Mouse (Mus musculus) Muller cell, postnatal 12 days (primary cell): ENCODE measurements at regions not wholly inside any gene's neighbourhood (a gene's known extent, or its start where the extent isn't known, plus 50 kb on each side); places are given as distances from the start of the nearest gene placed in this dataset.
A peak's percentile ranks its signal among the peaks of the same experiment; 100 is the strongest.

Experiments used
- DNase-seq: peaks from one replicate; pipeline ENCODE4 v3.0.0-alpha.2; 2015; ENCODE audit errors: inconsistent ontology term

DNA sequence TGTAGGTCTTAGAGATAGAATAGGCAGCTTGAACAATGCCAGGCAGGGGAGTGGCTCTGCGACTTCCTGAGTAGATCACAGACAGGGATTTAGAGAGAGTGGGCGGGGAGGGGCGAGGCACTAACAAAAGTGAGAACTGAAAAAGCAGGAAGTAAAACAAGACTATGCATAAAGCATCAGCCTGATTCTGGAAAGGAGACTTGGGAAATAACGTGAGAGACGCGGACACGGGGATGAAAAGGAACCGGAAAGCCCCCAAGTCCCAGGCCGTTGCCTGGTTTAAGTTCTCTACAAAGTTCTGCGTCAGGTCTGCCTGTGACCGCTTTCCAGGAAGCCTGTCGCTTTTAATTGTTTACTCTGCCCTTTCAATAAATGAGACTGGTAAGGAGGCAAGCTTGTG lies 86.3 kb downstream of the D16Ertd472e start:
- DNase-seq = peak; percentile 49

DNA sequence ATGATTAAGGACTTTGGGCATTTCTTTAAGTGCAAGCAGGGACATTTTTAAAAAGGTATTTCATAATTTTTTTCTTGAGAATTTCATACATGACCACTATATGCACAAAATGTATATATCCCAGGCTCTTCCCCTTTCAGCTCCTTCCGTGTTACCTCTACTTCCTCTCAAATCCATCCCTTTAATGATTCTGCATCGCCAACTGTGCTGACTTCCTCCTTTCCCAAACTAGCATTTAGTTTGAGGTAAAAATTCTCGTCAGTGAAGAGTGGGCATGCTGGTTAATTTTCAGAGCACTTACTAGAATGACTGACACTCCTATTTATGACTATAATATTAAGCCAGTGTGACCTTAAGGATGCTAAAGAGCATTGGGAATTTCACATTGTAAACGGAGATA lies 86.9 kb downstream of the D16Ertd472e start:
- DNase-seq = no peak

DNA sequence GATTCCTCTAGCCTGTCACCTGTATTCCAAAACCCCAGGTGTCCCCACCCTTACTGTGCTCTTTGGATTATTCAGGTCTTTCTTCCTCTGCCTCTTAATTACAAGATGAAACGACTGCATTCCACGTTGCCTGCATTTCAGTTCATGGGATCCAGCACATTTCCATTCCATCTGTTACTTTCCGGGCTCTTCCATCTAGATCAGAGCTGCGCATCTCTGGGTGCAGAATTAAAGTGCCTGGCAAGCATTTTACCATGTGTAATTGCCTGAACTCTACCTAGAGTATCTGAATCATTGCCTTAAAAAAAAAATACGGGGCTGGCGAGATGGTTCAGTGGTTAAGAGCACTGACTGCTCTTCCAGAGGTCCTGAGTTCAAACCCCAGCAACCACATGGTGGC lies 90.0 kb downstream of the D16Ertd472e start:
- no peak for DNase-seq

DNA sequence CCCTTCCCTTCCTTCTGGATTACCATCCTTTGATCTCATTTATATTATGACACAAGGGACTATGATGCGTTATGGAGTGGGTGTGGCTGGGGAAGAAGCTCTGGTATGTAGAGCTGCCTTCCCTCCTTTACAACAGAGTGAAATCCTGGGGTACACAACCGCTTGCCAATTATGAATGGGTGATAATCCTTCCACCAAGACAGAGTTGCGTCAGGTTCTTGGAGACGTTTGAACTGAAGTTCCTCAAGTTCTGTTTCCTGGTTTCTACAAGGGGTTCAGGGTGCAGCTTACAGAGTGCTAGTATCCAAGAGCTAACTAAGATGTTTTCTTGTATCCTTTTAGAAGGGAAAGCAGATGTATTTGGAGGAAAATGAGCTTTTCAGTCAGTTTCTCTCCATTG lies 92.2 kb downstream of the D16Ertd472e start:
- no peak for DNase-seq

DNA sequence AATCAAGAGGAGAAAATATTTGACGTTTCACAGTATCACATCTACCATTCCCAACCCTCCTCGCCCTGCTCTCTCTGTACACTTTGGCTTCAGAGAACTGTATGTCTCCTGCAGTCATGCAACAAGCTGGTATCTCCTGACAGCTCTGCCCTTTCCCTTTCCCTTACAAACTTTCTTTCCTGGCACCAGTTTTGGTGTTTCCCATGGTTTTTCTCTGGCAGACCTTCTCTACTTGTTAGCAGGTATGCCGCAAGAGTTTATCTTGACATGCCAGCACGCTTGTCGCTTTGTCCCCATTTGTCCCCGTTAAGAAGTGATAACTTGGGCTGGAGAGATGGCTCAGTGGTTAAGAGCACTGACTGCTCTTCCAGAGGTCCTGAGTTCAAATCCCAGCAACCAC lies 94.9 kb downstream of the D16Ertd472e start:
- DNase-seq = no peak

DNA sequence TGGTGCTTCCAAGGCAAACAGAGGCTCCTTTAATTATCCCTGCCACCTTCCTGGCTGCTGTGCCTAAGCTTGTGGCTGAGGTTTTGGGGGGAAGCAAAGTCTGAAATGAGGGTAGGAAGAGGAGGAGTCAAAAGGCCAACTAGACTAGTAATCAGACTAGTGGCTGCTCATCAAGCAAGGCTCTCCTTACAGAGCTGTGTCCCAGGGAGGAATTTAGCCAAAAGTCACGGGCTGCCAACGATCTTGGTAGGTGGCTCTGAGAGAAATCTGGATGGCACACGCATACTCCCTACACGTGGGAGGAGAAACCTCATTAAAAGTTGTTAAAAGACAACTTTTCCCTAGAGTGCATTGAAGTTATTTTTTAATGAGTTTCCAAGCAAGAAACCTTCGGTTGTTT lies 95.4 kb downstream of the D16Ertd472e start:
- peak; percentile 22 for DNase-seq

DNA sequence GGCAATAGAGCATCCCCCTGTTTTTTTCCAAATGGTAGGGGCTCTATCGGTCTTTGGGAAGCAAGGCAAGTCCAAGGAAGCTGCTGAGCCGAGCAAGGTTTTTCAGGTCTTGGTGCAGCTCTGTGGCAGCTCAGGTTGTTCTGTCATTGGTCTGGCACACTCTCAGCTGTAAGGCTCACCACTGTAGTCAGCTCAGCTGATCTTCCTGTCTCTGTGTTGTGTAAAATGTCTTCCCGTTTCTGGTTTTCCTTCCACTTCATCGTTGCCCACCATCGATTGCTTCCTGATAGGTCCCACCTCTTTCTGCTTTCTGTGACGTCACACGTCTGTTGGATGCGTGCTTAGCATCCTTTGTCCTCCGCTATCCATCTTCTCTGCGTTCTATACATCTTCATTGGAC lies 96.2 kb downstream of the D16Ertd472e start:
- DNase-seq = no peak

DNA sequence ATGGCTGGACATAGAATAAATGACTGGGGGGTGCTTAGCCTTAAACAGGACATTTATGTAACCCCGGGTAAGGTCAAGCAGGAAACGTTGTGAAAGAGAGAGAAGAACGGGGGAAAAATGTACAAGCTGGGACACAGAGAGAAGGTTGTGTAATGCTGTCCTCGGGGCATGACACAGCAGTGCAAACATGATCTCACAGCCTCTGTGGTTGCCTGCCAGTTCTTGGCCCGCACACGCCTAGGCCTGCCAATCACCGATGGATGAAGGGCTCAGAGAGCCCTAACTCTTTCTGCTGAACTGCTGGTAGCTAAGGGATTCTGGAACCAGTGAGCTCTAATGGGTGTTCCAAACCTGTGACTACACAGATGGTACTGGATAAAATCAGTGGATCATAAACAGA lies 96.5 kb upstream of the Btg3 start:
- no peak for DNase-seq

DNA sequence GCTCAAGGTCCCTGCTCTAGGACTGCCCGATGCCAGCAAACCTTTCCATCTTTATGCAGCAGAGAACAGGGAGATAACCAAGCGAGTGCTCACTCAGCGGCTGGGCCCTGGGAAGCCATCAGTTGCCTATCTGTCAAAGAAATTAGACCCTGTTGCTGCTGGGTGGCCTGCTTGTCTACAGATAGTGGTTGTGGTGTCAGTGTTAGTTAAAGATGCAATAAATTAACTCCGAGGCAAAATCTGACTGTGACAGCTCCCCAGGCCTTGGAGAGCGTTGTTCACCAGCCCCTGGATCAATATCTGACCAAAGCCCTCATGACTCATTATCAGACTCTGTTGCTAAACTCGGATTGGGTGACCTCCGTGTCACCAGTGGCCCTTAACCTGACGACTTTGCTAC lies 83.0 kb upstream of the Btg3 start:
- DNase-seq = no peak

DNA sequence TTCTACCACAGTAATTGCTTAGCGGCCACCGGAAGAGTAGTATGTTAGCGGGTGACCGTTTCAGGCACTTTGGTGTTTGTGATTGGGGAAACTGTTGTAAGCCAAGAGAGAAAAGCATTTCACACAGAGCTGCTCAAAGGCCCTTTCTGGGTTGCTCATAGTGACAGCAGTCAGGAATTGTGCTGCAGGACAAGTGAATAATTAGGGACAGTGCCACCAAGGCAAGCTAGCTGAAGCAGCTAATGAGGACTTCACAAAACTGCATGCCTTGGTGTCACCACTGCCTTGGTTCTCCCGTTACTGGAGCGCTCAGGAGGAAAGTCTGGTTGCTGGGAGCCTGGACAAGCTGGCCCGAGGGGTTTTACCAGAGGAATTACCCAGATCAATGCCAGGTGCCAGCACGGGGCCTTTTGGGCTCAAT lies 80.7 kb upstream of the Btg3 start:
- peak; percentile 91 for DNase-seq

DNA sequence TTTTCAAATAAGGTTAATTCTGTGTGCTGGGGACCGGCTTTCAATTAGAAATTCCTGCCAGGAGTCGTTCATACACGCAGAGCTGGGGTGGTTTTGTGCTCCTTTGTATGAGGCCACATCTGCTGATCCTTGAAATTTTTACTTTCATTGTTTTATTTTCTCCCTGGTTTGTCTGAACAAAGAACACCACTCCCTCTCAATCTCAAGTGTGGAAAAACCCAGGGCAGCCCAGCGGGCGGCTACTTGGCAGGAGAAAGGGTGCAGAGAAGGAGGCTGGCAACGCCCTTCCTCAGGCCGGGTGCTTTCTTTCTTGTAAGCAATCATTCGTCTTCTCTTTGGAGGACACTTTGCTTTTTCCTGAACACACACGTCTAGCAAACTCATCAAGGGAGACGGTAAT lies 79.4 kb upstream of the Btg3 start:
- no peak for DNase-seq

DNA sequence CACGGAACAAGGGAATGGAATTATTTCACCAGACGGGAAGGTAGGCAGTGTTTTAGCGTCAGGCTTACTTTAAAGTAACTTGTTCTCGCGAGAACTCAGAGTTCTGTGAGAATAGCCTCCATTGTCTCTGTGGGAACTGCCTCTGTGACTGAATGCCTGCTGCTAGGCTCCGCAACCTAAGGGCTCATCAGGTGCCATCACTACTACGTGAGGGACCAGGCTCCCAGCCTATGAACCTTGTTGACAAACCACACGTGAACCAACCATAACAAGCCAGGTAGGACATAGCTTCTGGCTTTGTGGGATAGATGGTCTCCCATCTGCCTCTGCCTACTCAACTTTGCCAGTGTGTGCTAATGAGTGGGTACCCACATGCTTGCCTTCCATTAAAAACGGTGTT lies 77.5 kb upstream of the Btg3 start:
- no peak for DNase-seq

DNA sequence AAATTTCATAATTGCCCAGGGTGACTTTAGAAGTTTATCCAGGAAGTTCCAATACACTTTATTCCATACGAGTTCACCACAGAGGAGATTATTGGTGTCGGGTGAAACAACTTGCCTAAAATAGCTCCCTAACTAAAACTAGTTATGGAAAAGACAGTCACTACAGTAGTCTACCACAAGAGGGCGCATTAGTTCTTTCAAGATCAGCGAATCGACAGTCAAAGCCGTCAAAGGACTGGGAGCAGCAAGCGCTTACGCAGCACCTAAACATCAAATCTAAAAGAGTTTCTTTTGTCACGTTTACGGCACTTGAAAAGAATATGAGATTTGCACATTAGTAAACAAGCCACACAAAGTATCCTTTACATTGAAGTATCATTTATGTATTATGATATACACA lies 75.3 kb upstream of the Btg3 start:
- peak; percentile 72 for DNase-seq

DNA sequence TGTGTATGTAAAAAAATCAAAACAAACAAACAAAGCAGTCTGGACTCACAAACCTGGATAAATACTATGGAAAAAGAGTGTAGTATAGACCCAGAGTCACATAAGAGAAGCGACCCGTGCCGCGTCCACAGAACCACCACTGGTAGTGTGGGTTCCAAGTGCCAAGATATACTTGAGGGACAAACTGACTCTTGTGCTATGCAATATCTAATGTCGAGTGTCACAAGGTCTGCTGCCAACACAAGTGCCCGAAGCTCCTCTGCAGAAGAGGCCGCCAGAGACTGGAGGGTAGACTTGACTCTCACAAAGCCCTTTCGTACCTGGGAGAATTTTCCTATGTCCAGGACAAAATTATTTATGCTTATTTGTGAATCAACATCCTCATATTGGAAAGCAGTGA lies 74.8 kb upstream of the Btg3 start:
- DNase-seq = peak; percentile 26

DNA sequence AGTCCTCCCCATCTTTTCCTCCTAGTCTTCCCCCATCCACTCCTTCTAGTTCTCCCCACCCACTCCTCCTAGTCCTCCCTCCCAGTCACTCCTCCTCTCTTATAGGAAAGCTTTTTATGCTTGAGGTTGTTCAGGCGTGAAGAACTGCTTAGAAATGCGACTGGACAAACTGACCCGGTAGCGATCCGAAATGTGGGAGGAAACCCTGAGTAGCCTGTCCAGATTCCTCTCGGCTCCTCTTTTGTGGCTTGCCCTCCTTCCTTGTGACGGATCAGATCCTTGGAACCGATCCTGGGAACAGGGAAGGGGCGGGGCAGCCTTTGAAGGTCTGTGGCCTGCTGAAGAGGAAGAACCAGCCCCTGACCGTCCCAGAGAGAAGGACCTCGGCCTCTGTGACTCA lies 74.3 kb upstream of the Btg3 start:
- DNase-seq = peak; percentile 91

DNA sequence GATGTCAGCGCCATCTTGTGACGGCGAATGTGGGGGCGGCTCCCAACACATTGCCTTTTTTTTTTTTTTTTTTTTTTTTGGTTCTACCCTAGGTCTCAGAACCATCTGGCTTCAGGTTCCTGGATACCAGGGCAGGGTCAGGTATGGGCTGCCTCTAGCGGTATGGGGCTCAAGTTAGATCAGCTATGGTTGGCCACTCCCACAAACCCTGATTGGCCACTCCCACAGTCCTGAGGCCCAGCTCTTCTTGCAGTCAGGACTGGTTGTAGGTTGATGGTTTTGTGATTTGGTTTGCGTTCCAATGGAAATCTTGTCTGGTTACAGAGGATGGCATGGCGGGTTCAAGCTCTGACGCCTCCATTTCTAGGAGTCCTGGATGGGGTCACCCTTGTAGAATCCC lies 72.2 kb upstream of the Btg3 start:
- no peak for DNase-seq

DNA sequence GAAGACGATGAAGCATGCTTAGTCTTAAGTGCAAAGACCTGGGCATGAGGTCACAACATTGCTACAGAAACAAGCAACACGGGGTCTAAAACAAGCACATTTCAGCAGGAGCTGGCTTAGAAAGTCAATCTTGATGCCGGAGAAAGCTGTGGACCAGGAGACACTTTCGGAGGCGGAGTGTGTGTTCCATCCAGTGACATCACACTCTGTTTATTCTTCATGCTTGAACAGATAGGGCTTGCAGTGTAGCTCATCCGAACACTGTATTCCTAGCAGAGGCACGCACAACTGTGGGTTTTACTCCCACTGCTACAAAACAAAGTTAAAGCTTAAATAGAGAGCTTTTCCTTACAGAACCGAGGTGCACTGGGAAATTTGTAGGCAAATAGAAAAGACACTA lies 66.3 kb upstream of the Btg3 start:
- DNase-seq = no peak

DNA sequence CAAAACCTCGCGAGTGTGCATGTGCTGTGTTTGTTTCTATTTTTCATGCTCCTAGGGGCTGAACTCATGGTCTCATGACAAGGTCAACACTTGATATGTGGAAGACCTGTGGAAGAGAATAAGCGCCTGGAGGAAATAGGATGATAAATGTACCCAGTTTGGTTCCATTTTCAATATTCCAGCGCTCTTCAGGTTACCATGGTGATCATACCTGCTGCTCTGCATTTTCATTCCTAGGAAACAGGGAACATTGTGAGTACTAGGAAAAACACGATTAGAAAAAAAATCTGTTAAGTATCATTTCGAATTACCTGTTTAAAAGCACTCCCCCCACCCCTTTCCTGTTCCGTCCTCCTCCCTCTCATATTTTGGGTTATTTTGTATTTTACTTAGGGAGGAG lies 65.8 kb upstream of the Btg3 start:
- DNase-seq = no peak

DNA sequence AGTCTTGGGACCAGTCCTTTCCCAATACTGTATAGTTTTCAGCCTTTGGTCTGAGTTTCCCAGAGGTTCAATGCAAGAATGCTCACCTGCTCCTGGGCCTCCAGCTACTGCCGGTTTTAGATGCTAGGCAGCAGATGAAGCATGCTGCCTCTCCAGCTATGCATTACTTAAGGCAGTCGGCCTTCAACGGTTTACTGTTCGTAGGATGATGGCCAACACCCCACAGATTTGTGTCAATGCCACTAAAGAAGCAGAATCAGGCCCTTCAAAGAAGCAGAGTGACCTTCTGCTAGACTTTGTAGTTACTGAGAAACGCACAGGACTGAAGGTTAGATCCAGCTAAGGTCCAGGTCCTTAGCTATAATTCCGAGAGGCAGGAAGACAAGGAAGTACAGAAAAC lies 65.0 kb upstream of the Btg3 start:
- DNase-seq = no peak

DNA sequence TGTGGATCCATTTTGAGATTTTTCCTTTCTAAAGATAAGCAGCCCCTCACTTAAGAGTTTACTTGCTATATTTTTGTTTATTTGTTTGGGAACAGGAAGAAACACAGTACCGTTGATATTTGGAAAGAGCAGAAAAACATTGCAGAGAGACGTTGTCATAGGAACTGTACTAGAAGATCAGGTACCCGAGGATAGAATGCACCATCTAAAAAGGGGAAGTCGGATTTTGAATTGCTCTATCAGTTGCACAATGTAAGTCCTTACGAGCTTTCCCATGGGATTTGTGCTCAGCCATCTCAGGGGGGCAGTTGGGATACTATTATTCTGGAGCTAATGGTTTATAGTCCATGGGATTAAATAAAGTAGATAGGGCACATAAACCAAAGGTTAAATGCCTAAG lies 58.7 kb upstream of the Btg3 start:
- no peak for DNase-seq

DNA sequence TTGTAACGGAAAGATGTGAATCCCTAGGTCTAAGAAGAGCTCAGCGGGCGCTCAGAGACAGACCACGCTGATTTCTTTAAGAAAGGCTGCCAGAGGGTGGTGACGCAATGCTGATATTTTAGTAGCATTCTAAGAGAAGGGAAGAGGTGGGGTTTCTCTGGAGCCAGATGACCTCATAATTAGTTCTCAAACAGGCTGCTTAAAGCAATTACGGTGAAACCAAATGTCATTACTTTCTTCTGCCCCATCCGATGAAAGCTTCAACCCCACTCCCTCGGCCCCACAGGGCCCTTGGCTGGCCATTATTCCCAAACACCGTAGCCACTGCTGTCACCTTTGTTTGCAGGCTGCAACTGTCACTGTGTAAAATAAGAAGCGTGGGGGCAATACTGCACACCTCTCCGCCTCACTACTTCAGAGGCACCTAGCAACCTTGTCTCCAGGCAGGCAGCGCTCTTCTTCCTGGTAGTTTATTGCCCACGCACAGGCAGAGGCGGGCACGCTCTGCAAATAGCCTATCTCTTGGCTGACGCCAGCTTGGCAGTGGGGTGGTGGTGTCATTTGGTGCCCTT lies 50.6 kb upstream of the Btg3 start:
- DNase-seq = peak; percentile 7
